Mouse (Mus musculus): ENCODE measurements around the gene Galt.
A peak's percentile ranks its signal among the peaks of the same experiment; 100 is the strongest.

Gene Galt

DNA sequence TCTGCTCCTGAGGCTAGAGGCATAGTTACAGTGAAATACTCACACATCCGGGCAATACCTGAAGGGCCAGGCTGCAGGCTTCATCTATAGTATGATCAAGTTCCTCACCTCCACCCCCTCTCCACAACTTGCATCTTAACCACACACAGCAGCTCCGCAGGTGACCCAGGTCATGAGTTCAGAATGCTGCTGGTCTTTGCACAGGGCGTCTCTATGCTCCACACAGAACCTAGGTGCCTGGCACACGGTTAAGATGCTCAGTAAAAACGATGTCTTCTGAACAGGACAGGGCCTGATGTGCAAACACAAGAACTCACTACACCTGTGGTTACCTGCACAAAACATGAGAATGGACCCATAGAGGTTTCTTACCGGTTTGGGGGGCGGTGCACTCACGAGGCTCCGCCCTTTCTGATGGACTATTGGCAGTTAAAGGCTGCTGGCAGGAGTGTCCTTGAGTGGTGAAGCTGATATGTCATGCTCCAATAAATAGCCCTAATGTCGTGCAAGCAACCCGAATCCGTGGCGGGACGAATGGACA is at the start of gene Galt:
Galt (plus strand) TSS at position 432 of the 541 bp plus-strand sequence.
- DNase-seq (ENCODE audit: low read depth, low spot score), result peak; percentile 93

DNA sequence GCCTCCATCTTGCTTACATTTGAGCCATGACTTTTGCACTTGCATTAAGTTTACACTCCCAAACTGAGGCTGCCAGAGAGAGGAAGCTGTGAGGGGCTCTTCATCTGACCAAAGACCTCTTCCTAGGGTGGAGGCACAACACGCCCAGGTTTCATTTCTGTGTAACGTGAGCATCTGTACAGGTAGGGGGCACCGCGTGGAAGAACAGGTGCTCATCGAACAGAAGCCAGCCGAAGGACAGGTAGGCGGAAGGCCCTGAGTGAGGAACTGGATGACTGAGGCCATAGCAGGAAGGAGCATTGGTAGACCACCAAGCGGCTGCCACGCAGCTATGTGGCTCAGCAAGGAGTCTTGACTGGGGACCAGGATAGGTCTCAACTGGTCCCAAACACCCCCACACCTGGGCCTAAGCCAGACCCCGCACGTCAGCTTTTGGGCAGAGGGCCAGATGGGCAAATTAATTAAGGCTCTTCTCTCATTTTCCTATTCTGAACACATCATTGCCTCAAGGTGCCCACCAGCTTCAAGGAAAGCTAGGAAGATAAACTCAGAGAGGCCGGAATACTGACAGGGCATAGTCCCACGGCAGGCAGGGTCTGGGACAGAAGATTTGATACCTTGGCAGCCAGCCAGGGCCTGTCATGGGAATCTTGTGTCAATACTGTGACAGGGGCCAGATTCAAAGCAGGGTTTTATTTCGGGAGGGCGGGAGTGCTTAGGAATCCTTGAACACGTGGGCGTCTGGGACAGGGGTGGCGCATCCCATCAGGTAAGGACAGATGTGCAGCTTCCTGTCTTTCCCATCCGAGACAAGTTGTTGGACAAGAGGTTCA is 48.9 kb upstream of the Galt start:
- DNase-seq (ENCODE audit: low read depth, low spot score), result no peak

DNA sequence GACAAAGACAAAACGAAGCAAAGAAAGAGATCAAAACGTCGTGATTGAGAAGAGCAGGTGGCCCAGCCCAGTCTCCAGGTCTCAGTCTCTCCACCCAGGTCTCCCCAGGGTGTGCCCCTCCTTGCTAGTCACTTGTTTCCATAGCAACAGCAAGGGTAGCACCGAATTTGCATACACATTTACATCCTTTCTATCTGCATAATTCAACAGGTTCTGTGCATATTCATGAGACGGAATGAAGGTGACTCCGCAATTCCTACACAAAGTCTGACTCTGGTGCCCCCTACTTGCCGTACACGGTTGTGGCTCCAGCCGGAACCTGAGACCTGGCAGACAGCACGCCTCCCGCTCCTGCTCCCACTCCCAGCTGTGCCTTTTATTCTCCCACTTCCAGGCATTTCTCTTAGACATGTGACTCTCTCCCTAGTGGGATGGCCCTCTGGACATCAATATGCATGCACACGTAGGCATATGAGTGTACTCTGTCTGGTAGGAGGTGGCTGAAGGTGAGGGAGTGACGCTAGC is 48.0 kb upstream of the Galt start:
- peak; percentile 98 for DNase-seq (ENCODE audit: low read depth, low spot score)

DNA sequence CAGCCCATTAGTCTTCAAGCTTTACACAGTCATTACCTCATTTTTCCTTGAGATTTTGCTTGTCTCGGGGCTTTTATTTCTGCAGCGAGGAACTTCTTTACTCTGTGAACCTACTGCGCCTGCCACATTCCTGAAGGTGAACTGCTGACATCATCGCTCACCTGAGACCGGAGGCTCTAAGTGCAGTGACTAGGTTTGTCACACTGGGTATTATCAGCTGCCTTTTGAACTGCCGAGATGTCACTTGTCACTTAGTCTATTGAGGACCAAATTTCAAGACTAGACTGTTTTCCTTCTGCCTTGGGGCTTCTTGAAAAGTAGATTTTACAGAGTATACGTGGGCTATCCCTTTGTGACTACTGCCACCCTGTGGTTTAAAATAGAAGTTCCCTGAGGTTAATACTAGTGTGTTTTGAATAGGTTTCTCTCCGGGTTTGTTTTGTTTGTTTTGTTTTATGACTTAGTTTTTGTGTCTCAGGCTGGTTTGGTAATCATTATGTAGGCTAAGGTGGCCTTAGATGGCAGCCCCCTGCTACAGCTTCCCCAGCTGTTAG is 46.8 kb upstream of the Galt start:
- DNase-seq (ENCODE audit: low read depth, low spot score), result peak; percentile 68

DNA sequence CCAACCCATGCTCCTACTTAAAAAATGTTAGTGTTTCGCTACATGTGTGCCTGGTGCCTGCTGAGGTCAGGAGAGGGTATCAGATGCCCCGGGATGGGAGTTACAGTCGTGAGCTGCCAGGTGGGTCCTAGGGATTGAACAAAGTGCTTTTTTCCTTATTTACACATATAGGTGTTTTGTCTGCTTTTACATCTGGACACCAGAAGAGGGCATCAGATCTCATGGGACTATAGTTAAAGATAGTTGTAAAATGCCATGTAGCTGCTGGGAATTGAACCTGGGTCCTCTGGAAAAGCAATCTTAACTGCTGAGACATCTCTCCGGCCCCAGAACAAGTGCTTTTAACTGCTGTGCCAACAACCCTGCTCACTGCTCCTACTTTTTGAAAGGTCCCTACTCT is 44.8 kb upstream of the Galt start:
- peak; percentile 30 for DNase-seq (ENCODE audit: low read depth, low spot score)

DNA sequence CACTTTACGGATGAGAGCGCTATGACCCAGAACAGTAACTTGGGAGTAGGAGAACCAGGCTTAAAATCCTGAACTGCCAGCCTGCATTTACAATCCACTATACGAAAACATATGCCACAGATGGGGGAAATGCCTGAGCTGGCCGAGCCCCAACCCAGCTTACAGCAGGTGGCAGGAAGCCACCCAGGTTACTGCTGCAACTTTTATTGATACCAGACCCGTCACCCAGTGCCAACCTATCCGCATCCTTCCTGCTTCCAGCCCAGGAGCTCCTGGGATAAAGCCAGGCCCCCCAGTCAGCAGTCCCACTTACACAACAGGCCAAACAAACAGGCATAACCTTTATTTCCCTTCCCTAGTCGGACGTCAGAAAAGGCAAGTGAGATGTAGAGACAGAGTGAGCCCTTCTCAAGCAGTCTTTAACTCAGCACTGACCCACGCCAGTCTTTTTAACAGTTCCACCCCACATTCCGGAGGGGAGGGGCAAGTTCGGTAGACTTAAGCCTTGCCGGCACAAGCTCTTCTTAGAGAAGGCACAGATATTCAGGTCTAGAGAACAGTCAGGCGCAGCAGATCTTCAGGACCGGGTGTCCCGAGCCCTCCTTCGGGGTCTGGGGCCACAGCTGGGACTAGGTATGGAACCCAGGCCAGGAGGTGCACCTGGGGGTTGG is 43.2 kb upstream of the Galt start:
- DNase-seq (ENCODE audit: low read depth, low spot score), result peak; percentile 84

DNA sequence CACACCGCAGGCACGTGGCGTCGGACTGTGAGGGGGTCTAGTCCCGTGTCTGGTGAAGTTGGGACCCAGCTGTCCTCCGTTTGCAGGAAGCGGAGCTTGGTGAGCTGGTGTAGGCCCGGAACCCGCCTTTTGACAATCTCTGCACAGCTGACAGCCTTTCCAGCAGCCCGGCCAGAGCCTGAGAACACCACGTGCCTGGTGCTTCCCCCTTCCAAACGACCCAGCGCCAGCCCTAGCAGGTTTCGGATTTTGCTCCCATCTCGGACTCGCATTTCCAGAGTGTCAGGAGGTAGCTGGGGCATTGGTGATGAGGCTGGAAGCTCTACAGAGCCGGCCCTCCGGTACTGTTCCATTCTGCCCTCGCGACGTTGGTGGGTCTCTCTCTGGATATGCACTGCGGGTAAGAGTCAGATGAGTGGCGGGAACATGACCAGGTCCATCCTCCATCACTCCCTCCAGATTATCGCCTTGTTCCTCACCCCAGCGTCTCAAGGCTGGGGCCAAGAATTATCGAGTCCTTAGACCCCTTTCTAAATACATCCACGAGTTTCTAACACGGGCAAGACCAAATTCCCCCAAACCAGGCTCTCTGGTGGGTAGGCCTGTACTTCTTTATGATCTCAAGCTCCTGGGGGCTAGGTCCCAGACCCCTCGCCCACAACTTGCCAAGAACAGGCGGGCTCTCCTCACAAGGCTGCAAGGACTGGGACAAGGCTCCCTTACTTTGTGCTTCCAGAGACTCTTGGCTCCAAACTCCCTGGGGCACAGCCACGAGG is 42.4 kb upstream of the Galt start:
- peak; percentile 16 for DNase-seq (ENCODE audit: low read depth, low spot score)

DNA sequence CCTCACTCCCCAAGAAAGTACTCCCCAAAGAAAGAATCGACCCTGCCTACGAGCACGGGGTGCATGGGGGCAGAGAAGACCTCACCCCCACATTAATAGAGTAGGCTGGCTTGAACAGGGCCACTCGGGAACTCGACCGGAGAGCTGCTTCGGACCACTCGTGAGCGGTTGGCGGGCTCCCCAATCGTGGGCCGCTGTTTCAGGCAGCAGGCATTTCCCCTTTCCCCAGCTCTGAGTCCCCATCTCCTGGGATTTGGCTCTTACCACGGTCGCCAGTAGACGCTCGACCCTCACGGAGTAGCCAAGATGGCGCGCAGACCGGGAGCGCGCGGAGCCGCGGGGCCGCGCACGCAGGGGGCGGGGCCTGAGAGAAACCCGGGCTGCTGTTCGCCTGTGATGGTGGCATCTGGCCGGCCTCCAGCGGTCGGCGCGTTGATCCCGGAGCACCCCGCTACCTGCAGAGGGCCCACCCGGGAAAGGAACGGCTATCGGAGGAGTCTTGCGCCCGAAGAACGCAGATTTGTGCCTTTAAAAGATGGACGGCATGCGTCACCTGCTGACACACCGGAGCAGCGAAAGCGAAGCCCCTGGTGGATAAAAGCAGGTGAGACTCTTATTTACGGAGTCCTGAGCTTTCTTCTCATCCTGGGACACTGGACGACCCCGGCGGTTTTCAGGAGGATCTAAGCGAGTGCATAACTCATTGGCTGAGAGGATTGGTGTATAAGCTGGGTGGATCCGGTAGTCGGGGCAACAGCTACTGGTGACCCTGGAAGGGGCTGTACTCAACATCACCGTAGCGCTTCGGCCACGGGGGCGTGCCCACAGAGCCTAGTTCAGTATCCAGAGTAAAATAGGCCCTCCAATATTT is 41.6 kb upstream of the Galt start, which contains the start of gene Rpp25l:
Rpp25l (minus strand) TSS at position 338 of the 871 bp plus-strand sequence.
- peak; percentile 85 for DNase-seq (ENCODE audit: low read depth, low spot score)

DNA sequence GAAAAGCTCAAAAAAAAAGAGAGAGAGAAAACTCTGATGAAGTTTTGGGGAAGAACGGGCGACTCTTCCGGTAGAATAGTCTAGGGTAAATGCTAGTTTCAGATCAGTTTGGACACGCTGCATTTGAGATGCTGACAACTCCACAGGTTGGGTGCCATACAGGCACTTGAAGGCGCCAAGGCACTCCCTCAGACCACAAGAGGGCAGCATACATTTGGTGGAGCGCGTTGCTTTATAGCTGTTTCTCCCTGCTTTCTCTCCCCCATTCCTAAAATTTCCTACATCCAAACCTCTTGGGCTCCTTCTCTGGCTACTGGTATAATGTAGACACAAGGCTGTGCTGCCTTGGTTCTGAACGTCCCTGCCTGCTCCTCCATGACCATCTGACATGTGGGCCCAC is 40.8 kb upstream of the Galt start:
- DNase-seq (ENCODE audit: low read depth, low spot score), result peak; percentile 75

DNA sequence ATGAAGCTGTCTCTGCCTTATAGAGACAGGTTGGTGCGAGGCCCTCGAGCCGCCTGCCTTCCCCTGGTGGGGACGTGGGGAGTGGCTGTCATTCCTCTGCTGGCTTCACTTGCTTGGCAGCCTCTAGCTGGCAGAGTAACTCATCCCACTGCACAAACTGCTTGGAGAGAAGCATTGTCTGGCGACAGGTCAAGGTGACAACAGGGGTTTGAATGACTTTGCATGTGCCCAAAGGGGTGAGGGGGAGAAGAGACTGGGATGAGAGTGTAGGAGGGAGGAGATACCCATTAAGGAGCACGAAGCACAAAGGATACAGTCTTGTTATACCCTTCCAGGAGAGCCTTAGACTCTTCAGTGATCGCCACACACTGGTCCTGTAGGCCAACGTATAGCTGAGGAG is 39.9 kb upstream of the Galt start:
- no peak for DNase-seq (ENCODE audit: low read depth, low spot score)

DNA sequence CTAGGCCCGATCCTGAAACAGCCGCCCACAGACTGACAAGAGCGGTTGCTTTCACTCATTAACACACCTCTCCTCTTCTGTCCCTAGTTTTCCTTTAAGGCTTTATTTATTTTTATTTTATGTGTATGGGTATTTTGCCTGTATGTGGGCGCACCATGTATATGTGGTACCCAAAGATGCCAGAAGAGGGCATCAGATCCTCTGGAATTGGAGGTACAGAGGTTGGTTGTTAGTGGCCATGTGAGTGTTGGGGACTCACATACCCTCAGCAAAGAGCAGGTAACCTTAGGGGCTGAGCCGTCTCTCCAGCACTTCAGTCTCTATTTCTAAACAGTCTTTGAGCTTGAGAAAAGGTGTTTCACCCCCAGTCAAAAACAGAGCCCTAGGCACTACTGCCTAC is 39.4 kb upstream of the Galt start:
- DNase-seq (ENCODE audit: low read depth, low spot score), result peak; percentile 51

DNA sequence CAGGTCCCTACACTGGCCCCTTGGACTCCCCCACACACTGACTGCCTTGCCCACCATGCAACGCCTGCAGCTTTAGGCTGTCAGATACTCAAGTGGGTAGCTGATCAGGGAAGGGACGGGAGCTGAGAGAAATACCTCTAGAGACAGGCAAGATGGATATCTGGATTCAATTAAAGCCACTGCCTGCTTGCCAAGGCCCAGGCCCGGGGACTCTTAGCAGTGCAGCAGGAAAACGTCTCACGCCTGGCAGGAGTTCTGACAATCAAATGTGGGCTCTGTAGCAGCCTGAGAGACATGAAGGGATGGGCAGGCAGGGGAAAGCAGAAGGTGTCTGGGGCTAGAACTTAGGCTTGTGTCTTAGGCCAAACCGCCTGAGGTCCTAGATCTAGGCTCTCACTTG is 38.2 kb upstream of the Galt start:
- DNase-seq (ENCODE audit: low read depth, low spot score), result no peak

DNA sequence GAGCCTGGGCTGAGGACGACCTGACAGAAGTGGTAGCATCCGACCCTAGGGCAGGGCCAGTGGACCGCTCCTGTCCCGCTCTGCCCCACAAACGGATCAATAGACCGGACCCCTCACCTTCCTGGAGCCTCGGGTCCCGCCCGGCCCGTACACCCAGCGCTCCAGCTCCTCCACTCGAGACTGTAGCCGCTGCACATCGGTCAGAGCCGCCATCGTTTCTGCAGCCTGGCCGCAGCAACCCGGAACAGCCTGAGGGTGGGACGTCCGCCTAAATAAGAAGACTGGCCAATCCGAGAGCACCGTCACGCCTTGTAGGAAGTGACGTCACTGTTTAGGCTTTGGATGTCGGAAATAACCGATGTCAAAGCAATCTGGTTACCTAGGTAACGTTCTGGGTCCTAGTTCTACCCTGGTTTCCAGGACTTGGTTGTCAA is 32.1 kb upstream of the Galt start, which contains the start of gene Dctn3:
Dctn3 (minus strand) TSS at position 253 of the 434 bp plus-strand sequence.
- peak; percentile 99 for DNase-seq (ENCODE audit: low read depth, low spot score)

DNA sequence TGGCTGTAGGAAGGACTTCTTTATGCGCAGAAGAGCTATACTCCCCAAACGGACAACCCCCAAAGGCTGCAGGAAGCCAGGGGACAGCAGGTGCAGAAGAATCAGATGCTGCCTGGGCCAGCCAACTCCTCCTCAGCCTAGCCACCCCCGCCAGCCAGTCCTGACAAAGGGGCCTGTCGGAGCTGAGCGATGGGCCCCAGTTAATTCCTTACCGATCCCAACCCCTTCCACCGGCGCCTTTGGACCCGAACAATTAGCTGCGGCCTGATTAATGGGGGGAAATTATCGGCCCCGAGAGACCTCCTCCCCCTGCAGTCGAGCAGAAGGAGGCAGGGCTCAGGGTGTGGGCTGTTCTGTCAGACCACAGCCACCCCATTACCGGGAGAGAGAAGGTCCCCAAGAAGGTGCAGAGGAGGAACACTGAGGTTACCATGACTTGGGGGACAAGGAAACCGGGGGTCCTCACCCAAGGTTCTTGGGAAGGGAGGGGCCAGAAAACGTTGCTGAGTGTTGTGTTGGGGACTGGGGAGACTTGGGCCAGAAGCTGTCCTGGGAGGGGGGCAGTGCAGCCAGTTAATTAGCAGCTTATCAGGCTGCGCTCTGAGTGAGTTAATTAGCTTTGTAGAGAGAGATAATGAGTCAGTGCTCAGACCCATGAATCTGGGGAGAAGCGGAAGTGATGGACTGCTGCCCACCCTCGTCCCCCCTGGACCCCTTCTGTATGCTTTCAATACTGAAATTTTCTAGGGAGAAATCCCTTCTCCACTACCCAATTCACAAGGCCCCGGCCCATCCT is 28.0 kb upstream of the Galt start:
- no peak for DNase-seq (ENCODE audit: low read depth, low spot score)

DNA sequence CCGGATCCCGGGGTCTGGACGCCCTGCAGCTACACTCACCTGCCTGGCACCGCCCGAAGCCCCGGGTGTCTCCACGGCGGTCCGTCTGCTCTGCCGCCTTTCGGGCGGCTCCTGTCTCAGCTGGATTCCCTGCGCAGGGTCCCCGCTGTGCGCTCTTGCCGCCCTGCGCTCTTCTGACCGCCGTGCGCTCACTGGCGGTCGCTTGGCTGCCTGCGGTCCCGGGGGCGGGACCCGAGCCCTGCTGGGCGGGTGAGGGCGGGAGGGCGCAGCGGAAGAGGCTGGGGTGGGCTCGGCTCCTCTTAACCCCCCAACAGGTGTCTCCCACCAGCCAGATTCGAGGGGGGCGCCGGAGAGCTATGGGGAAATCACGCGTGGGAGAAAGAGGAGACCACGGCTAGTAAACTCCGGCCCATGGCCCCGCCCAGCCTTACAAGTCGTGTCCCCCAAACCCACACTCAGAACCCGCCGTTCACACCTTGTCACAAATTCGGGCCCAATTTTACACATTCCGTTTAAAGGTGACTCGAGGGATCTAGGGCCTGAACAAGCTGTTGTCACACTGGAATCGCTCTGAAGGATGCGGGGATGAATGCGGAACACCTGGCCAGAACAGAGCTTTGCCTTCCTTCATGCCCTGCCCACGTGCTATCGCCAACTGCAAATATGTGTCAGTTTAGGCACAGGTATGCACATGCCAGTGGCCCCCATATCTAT is 23.8 kb upstream of the Galt start, which contains the start of gene Arid3c:
Arid3c (minus strand) TSS at position 91 of the 714 bp plus-strand sequence.
- peak; percentile 59 for DNase-seq (ENCODE audit: low read depth, low spot score)

DNA sequence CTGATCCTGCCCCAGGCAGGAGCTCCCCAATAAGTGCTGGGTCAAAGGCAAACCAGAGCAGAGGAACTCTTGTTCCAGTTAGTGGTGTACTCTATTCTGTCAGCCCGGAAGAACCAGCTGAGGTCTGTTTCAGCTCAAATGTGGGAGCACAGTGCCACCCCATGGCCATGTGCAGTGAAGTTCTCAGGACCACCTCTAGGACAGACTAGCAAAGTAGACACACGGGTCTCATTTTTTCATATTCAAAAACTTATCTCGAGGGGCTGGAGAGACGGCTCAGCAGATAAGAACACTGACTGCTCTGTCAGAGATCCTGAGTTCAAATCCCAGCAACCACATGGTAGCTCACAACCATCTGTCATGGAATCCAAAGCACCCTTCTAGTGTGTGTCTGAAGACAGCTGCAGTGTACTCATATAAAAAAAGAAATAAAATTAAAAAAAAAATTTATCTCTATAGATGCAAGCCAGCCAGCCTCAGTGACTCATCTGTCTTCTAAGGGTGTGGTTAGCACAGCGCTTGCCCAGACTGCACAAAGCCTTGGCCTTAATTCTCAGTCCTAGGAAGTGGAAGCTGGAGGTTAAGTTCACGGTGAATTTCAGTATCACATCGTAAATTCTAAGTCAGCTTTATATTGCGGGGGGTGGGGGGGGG is 17.3 kb upstream of the Galt start:
- peak; percentile 65 for DNase-seq (ENCODE audit: low read depth, low spot score)

DNA sequence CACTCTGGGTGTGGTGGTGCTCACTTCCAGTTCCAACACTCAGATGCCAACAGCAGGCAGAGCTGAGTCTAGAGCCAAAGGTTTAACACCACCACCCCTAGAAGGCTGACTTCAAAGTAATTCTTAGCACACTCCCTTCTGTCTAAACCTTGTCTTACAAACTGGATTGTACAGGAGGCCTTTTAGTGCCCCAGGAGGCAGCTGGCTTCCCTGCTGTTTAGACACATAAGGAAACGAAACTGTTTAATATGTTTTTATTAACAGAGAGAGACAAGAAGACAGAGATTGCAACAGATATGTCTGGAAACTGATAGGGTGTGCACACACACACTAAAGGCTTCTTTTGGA is 16.8 kb upstream of the Galt start:
- DNase-seq (ENCODE audit: low read depth, low spot score), result no peak

DNA sequence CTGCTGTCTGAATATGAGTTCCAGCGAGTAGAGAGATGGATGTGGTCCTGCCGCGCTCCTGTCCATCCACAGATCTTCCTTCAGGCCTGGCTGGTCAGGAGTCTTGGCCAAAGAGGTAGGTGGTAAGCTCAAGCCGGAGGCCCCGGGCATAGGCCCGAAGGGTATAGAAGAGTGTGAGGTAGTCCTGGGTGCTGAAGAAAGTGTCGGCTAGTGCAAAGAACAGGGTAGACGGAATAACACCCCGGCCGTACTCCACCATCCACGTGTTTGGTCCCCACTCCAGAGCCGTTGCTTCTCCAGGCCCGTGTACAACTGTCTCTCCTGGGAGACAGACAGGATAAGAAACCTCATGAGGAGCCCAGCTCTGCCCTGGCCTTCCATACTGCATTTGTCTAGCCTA is 15.8 kb upstream of the Galt start:
- no peak for DNase-seq (ENCODE audit: low read depth, low spot score)
